In the genomic region with DNA sequence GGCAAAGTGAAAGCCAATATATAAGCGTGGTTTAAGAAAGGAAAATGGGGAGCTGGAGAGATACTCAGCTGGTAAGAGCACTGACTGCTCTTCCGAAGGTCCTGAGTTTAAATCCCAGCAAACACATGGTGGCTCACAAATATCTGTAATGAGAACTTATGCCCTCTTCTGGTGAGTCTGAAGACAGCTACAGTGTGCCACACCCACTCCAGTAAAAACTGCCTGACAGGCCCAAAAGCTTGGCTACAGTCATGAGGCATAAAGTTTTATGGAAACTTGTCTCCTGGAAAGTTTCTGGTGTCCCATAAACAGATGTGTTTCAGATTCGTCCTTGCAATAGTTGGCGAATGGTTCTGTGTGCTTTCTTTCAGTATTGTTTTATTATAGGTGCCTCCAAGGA, we compare ENCODE assay signal across 35 mouse cellular contexts.
DNase-seq lines count a peak whose midpoint lies in the region; ATAC-seq and TF ChIP-seq lines count a peak whose summit lies in the region.
"Had no signal": no experiment of that assay in that cellular context is flagged by ENCODE, and none has a peak within 500 bp of the region (broad histone marks: within the 10 kb centered on the region; RNA-seq: fewer than 3 reads in every experiment).

No protein-coding gene starts in this region.

- DNase-seq in kidney, postnatal 0 days (ENCODE audit: low spot score), result peak; percentile 5
- peak; percentile 4 for DNase-seq in lung, postnatal 36 days
- DNase-seq in lung, postnatal 14 days, result no peak
- peak; percentile 20 for DNase-seq in MEL (ENCODE audit: low read depth, low spot score)
- peak; percentile 7 for DNase-seq in large intestine, adult 2 months (ENCODE audit: low read depth, low spot score)
- no peak for DNase-seq in natural killer cell, adult 2 months (ENCODE audit: low spot score in 2 of 2)
- DNase-seq in left cerebral cortex, postnatal 14 days (ENCODE audit: low spot score in 2 of 2), result no peak
- DNase-seq: adrenal gland, postnatal 10 days; cerebellum, adult 11 months; cerebellum, adult 9-10 months; gastrocnemius, adult 2 months; gastrocnemius, postnatal 36 days; heart, adult 18-20 months; heart, postnatal 10 days; kidney, adult 11 months; kidney, postnatal 36 days; layer of hippocampus, adult 9-11 months; lung, postnatal 10 days; right cerebral cortex, postnatal 25 days; thymus, postnatal 25 days had no signal

- no peak overlapping the region for H3K9ac ChIP-seq in kidney, postnatal 0 days (ENCODE audit: low read depth, low read length)
- no peak overlapping the region for H3K9ac ChIP-seq in kidney, embryonic 14.5 days (ENCODE audit: low read depth, low read length)
- H3K9ac ChIP-seq in MEL (ENCODE audit: control insufficient read depth, low read depth, low read length, poor library complexity, severe bottlenecking), result no peak overlapping the region
- H3K9ac ChIP-seq: embryonic facial prominence, embryonic 13.5 days; forebrain, embryonic 15.5 days; heart, embryonic 13.5 days; hindbrain, embryonic 15.5 days; kidney, embryonic 15.5 days; limb, embryonic 13.5 days; midbrain, embryonic 12.5 days; neural tube, embryonic 15.5 days; stomach, embryonic 15.5 days had no signal

- no peak for TF ChIP-seq EP300 in MEL (IDR thresholded peaks at IDR 0.05; ENCODE audit: low read depth in 1 of 2, low read length in 2 of 2)

- intact Hi-C loops in left cerebral cortex, postnatal 14 days (cut with DNase I), result no loop called here

- no peak overlapping the region for H3K27ac ChIP-seq in kidney, postnatal 0 days
- H3K27ac ChIP-seq in kidney, embryonic 14.5 days (ENCODE audit: low read depth, low read length), result no peak overlapping the region
- no peak overlapping the region for H3K27ac ChIP-seq in MEL (ENCODE audit: control insufficient read depth, low read depth, low read length)
- H3K27ac ChIP-seq: embryonic facial prominence, embryonic 13.5 days; forebrain, embryonic 10.5 days; forebrain, embryonic 15.5 days; gastrocnemius, adult 2 months; heart, embryonic 13.5 days; hindbrain, embryonic 10.5 days; hindbrain, embryonic 15.5 days; kidney, embryonic 15.5 days; limb, embryonic 13.5 days; midbrain, embryonic 12.5 days; neural tube, embryonic 15.5 days; stomach, embryonic 15.5 days had no signal

- H3K4me3 ChIP-seq in kidney, postnatal 0 days (replicated peaks; ENCODE audit: low read depth, low read length), result no peak overlapping the region
- no peak overlapping the region for H3K4me3 ChIP-seq in kidney, embryonic 14.5 days (ENCODE audit: low read length)
- H3K4me3 ChIP-seq in MEL (ENCODE audit: control insufficient read depth in 1 of 2, insufficient read depth in 1 of 2, low read depth in 2 of 2, low read length in 2 of 2), result no peak overlapping the region
- H3K4me3 ChIP-seq: embryonic facial prominence, embryonic 13.5 days; forebrain, embryonic 10.5 days; forebrain, embryonic 15.5 days; gastrocnemius, adult 2 months; heart, embryonic 13.5 days; hindbrain, embryonic 10.5 days; hindbrain, embryonic 15.5 days; kidney, embryonic 15.5 days; limb, embryonic 13.5 days; megakaryocyte, embryonic 14.5 days; midbrain, embryonic 12.5 days; neural tube, embryonic 15.5 days; stomach, embryonic 15.5 days had no signal

- no peaks in the 10 kb centered on the region for H3K9me3 ChIP-seq in kidney, postnatal 0 days (replicated peaks; ENCODE audit: low read length)
- H3K9me3 ChIP-seq in kidney, embryonic 14.5 days (ENCODE audit: control insufficient read depth, low read length), result no peaks in the 10 kb centered on the region
- H3K9me3 ChIP-seq in MEL (replicated peaks; ENCODE audit: insufficient read depth, low read length), result no peaks in the 10 kb centered on the region
- H3K9me3 ChIP-seq: embryonic facial prominence, embryonic 13.5 days; forebrain, embryonic 10.5 days; forebrain, embryonic 15.5 days; heart, embryonic 13.5 days; hindbrain, embryonic 10.5 days; hindbrain, embryonic 15.5 days; kidney, embryonic 15.5 days; limb, embryonic 13.5 days; megakaryocyte, embryonic 14.5 days; midbrain, embryonic 12.5 days; neural tube, embryonic 15.5 days; stomach, embryonic 15.5 days had no signal

- no peak for TF ChIP-seq POLR2A in MEL (IDR thresholded peaks at IDR 0.05; ENCODE audit: control insufficient read depth in 1 of 2, insufficient read depth in 1 of 2, low read depth in 1 of 2, low read length in 2 of 2, poor library complexity in 1 of 2)

- H3K4me2 ChIP-seq in kidney, postnatal 0 days (ENCODE audit: low read length), result no peak overlapping the region
- no peak overlapping the region for H3K4me2 ChIP-seq in kidney, embryonic 14.5 days (replicated peaks; ENCODE audit: low read depth, low read length)
- H3K4me2 ChIP-seq: embryonic facial prominence, embryonic 13.5 days; forebrain, embryonic 15.5 days; heart, embryonic 13.5 days; hindbrain, embryonic 15.5 days; kidney, embryonic 15.5 days; limb, embryonic 13.5 days; liver, embryonic 11.5 days; midbrain, embryonic 12.5 days; neural tube, embryonic 15.5 days; stomach, embryonic 15.5 days had no signal

- no peak for TF ChIP-seq RAD21 in MEL (IDR thresholded peaks at IDR 0.05; ENCODE audit: low read depth, low read length)

- H3K79me2 ChIP-seq in MEL (ENCODE audit: control insufficient read depth, insufficient read depth, low read length, poor library complexity), result no peaks in the 10 kb centered on the region

- H3K27me3 ChIP-seq in kidney, postnatal 0 days (ENCODE audit: insufficient read depth, low read length), result no peaks in the 10 kb centered on the region
- H3K27me3 ChIP-seq in kidney, embryonic 14.5 days (ENCODE audit: control insufficient read depth, insufficient read depth, low read length), result no peaks in the 10 kb centered on the region
- H3K27me3 ChIP-seq in MEL (ENCODE audit: control insufficient read depth in 1 of 2, insufficient read depth in 2 of 2, low read length in 2 of 2), result no peaks in the 10 kb centered on the region
- H3K27me3 ChIP-seq: forebrain, embryonic 15.5 days; heart, embryonic 13.5 days; hindbrain, embryonic 15.5 days; limb, embryonic 13.5 days; neural tube, embryonic 15.5 days; stomach, embryonic 15.5 days had no signal

- WGBS in kidney, postnatal 0 days, result 57% methylated on average over 4 of the region's 4 CpGs
- WGBS in kidney, embryonic 14.5 days, result 56% methylated on average over 4 of the region's 4 CpGs
- WGBS in large intestine, adult 2 months, result 44% methylated on average over 4 of the region's 4 CpGs

- H3K36me3 ChIP-seq in kidney, postnatal 0 days (ENCODE audit: insufficient read depth, low read length), result no peaks in the 10 kb centered on the region
- H3K36me3 ChIP-seq in kidney, embryonic 14.5 days (ENCODE audit: control insufficient read depth, insufficient read depth, low read length), result no peaks in the 10 kb centered on the region
- no peaks in the 10 kb centered on the region for H3K36me3 ChIP-seq in MEL (ENCODE audit: control insufficient read depth in 1 of 2, insufficient read depth in 2 of 2, low read length in 2 of 2)
- H3K36me3 ChIP-seq: embryonic facial prominence, embryonic 13.5 days; forebrain, embryonic 10.5 days; forebrain, embryonic 15.5 days; heart, embryonic 13.5 days; hindbrain, embryonic 10.5 days; hindbrain, embryonic 15.5 days; kidney, embryonic 15.5 days; limb, embryonic 13.5 days; midbrain, embryonic 12.5 days; neural tube, embryonic 15.5 days; stomach, embryonic 15.5 days had no signal

- no peak for TF ChIP-seq CTCF in kidney, postnatal 0 days (IDR thresholded peaks at IDR 0.05; ENCODE audit: low read depth)
- TF ChIP-seq CTCF in MEL (IDR thresholded peaks at IDR 0.05 in 2 of 3, conservative IDR thresholded peaks at IDR 0.05 in 1 of 3; ENCODE audit: control insufficient read depth in 1 of 3, insufficient read depth in 1 of 3, low read depth in 2 of 3, low read length in 3 of 3, poor library complexity in 1 of 3, severe bottlenecking in 1 of 3), result peak in 1 of 3 experiments; percentile 24; a peak in 2 of 6 replicates

- H3K4me1 ChIP-seq in kidney, postnatal 0 days (replicated peaks; ENCODE audit: insufficient read depth, low read length), result no peaks in the 10 kb centered on the region
- no peaks in the 10 kb centered on the region for H3K4me1 ChIP-seq in kidney, embryonic 14.5 days (ENCODE audit: control insufficient read depth, insufficient read depth, low read length)
- H3K4me1 ChIP-seq in MEL (ENCODE audit: control insufficient read depth in 1 of 2, insufficient read depth in 2 of 2, low read length in 2 of 2), result no peaks in the 10 kb centered on the region
- H3K4me1 ChIP-seq: embryonic facial prominence, embryonic 13.5 days; forebrain, embryonic 10.5 days; forebrain, embryonic 15.5 days; heart, embryonic 13.5 days; hindbrain, embryonic 10.5 days; hindbrain, embryonic 15.5 days; kidney, embryonic 15.5 days; limb, embryonic 13.5 days; megakaryocyte, embryonic 14.5 days; midbrain, embryonic 12.5 days; neural tube, embryonic 15.5 days; stomach, embryonic 15.5 days had no signal

- ATAC-seq in kidney, postnatal 0 days (replicated peaks; ENCODE audit: low FRiP score, low read depth), result no peak
- no peak for ATAC-seq in kidney, embryonic 14.5 days (ENCODE audit: low FRiP score, low TSS enrichment)
- ATAC-seq: forebrain, embryonic 15.5 days; inflammation-experienced regulatory T-cells, adult 6 months had no signal

TF ChIP-seq in MEL, 35 proteins besides CTCF, POLR2A, EP300 and RAD21:
- no peak for TF ChIP-seq MAFK (IDR thresholded peaks at IDR 0.05; ENCODE audit: borderline replicate concordance, low read depth, low read length)

Comparison
In these comparisons a context has a peak if more than half of its experiments do, and no peak if none do; other contexts are left out.
1. DNase-seq: peak in kidney, postnatal 0 days (single experiment), lung, postnatal 36 days (single experiment), MEL (single experiment) and large intestine, adult 2 months (single experiment); none in lung, postnatal 14 days (single experiment), natural killer cell, adult 2 months (0 of 2) and left cerebral cortex, postnatal 14 days (0 of 2).